Mouse (Mus musculus) C2C12 (cell line): ENCODE data around the gene Casz1.

Experiments used
- CTCF ChIP-seq: IDR thresholded peaks from one replicate; pipeline ENCODE4 v1.5.1; 2011; ENCODE audit not compliant: control insufficient read depth, insufficient read depth, insufficient read length
- MAX ChIP-seq: IDR thresholded peaks from one replicate; pipeline ENCODE4 v1.6.1; 2011; ENCODE audit warnings: mild to moderate bottlenecking, control low read depth

- TF ChIP-seq CTCF (no peak), MAX (no peak)
Observed at GRCm38 (mm10) chr4:148978221-148978855, 174.1 kb downstream of the Casz1 start.
